Mouse (Mus musculus): ENCODE measurements around the gene Fstl3. TPM values are rescaled to one million over a fixed set of nuclear protein-coding genes. Genes with fewer than 3 reads are reported as not detected.

Fstl3 gene
- total RNA-seq, 4 experiments from 2014 or later = 2.2 to 2.9 (median 2.4) TPM

DNA sequence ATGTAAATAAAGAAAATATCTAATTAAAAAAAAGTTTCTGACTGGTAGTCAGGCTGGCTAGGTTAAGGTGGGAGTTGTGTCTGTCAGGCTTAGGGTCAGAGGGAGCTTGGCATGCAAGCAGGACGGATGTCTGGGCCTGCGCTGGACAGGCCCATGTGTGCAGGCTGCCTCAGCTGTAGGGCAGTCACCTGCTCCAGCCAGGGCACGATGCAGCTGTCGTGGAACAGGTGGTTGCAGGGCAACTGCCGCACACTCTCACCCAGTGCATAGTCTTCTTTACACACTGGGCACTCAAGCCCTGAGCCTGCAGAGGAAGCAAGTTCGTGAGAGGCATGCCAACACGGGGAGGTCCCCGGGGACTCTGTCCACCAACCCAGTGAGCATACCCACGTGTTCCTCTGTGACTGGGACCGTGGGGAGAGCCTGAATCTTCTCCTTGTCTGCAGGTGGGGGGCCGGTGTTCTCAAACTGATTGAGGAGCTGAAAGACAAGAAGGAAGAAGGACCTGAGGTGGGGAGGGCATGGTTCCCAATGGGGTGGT is 16.4 kb upstream of the Fstl3 start:
- DNase-seq (ENCODE audit: low spot score in 2 of 2) = no peak

DNA sequence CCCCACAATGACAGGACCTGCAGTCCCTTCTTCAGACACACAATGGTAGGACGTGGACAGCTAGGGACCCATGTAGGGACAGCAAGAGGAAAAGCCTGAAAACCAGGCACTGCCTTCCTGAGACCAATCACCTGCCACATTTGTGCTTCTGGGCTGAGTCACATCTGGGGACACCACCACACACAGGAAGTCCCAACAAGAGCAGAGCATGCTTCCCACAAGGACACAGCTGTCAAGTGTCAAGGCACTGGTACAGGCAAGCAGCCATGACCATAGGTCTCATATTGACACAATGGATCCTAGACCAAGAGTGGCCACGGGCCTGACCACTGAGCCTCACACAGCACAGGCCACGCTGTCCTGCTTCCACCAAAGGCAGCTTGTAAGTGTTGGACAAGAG is 14.2 kb upstream of the Fstl3 start:
- DNase-seq (ENCODE audit: low spot score in 2 of 2) = no peak

GRCm38 (mm10) chr10:79764234-79764633 is 12.8 kb upstream of the Fstl3 start:
- DNase-seq (ENCODE audit: low spot score in 2 of 2) = no peak

DNA sequence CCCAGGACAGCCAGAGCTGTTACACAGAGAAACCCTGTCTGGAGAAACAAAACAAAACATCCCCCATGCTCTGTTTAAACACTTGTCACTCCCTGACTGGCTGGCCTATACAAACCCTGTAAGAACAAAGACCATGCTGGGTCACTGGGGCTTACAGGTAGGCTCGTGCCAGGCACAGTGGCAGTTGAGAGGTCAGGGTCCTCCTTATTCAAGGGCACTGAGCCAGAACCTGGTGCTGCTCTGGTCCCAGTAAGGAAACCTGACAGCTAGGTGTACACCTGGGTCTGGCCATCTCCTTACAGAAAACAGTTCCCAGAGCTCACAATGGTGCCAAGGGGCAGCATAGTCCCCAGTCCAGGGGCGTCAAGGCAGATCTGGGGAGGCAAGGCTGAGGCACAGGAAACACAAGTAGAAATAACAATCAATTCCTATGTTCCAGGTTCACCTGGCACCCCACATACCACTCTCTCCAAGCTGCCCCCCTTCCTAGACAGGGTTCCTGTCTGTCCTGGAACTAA is 11.8 kb upstream of the Fstl3 start:
- no peak for DNase-seq (ENCODE audit: low spot score in 2 of 2)

DNA sequence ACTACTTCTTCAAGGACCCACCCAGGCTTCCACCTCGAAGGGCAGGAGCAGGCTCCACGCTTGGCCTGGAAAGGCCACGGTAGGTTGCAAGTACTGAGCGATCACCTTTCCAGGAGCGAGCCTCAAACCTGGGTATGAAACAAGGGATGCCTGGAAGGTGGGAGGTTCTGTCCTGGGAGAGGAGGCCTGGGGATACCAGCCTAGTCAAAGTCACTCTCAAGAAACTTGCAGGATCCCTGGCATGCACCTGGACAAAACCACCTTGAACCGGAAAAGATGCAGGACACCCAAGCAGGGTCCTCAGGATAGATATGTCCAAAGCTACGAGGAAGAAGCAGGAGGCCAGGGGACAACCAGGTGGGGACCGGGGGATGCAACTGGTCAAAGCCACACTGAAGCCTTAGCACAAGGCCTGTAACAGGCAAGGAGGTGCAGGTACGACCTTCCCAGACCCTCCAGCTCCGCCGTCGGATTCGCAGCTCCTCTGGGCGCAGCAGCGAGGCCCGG is 11.0 kb upstream of the Fstl3 start:
- DNase-seq (ENCODE audit: low spot score in 2 of 2) = peak in 1 of 2 experiments; percentile 38

GRCm38 (mm10) chr10:79766508-79767325 is 10.4 kb upstream of the Fstl3 start, which contains the start of gene Rnf126:
Rnf126 (minus strand) TSS chr10:79766952.
- DNase-seq (ENCODE audit: low spot score in 2 of 2) = peak; percentile 98 to 99

- peak; percentile 95 to 96 for DNase-seq (ENCODE audit: low spot score in 2 of 2)
These were observed 9.5 kb upstream of the Fstl3 start for GRCm38 (mm10) chr10:79767372-79768244.

GRCm38 (mm10) chr10:79768400-79768799 is 8.7 kb upstream of the Fstl3 start:
- peak; percentile 69 to 77 for DNase-seq (ENCODE audit: low spot score in 2 of 2)

DNA sequence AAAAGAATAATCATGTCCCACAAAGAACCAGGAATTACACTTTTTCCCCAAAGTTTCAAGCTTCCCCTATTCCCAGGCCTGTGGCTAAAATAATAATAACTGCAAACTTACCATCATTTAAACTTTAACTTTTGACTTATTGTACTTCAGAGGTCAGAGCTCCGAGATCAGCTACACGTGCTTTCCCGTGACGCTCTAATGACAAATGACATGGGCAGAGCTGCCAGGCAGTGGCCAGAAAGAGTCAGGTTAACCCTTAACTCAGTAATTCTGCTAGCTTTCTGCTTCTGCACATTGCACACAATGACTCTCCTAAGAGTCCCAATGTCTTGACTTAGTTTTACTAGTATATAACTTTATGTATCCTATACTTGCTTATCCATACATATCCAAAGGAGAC is 7.7 kb upstream of the Fstl3 start:
- DNase-seq (ENCODE audit: low spot score in 2 of 2) = no peak

DNA sequence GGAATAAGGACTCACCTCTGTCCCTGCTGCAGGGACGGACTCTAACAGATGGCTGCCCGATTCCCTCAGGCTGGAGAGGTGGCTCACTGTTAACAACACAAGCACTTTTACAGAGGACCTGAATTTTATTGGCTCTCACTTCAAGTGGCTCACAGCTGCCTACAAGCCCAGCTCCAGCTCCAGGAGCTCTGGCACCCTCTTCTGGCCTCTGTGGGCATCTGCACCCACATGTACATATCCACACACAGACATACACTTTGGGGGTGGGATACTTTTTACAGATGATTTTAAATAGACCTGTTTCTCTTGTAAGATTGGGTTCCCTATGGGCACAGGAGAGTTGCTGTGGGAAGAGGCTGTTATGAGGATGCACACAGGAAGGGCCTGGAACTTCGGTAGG is 4.8 kb upstream of the Fstl3 start:
- no peak for DNase-seq (ENCODE audit: low spot score in 2 of 2)

- no peak for DNase-seq (ENCODE audit: low spot score in 2 of 2)
These were observed 3.9 kb upstream of the Fstl3 start for GRCm38 (mm10) chr10:79773208-79773607.

GRCm38 (mm10) chr10:79774486-79775279 is 2.4 kb upstream of the Fstl3 start:
- no peak for DNase-seq (ENCODE audit: low spot score in 2 of 2)

- no peak for DNase-seq (ENCODE audit: low spot score in 2 of 2)
These were observed 934 bp downstream of the Fstl3 start for GRCm38 (mm10) chr10:79778006-79778405.

- DNase-seq (ENCODE audit: low spot score in 2 of 2) = no peak
These were observed 2.1 kb downstream of the Fstl3 start for GRCm38 (mm10) chr10:79779193-79779592.

GRCm38 (mm10) chr10:79779784-79780663 is 3.0 kb downstream of the Fstl3 start:
- peak; percentile 95 to 98 for DNase-seq (ENCODE audit: low spot score in 2 of 2)

DNA sequence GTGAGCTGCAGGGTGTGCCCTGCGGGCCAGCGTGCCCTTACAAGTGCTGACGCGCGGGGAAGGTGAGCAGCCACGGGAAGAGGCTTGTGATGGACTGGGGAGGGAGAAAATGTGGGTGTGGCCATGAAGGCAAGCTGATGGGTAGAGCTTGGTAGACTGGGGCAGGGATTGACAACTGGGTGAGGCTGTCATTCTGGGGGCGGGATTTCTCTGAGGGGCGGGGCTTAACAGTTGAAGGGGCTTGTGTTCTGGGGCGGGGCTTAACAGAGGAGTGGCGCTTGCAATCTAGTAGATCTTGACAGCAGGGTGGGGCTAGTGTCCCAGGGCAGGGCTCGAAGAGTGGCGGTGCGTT is 3.6 kb downstream of the Fstl3 start:
- DNase-seq (ENCODE audit: low spot score in 2 of 2) = no peak

- DNase-seq (ENCODE audit: low spot score in 2 of 2) = no peak
These were observed 4.1 kb downstream of the Fstl3 start for GRCm38 (mm10) chr10:79781139-79781538.

GRCm38 (mm10) chr10:79781956-79782355 is 4.9 kb downstream of the Fstl3 start:
- no peak for DNase-seq (ENCODE audit: low spot score in 2 of 2)

DNA sequence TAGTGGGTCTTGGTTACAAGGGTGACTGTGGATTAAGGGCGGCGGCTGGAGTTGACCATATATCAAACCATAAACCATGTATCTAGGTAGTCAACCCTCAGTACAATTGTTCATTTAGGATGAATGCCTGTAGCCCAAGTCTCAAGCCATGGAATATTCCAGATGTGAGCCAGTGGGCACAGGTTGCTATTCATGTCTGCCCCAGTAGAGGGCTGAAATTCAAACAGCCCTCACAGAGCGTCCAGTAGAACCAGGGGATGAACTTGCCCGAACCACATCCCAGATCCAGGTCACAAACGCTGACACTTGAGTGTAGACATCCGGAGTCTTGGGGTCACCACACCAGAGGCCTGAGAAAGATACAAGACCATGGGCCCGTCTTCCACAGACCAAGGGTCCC is 6.0 kb downstream of the Fstl3 start:
- no peak for DNase-seq (ENCODE audit: low spot score in 2 of 2)

Measured in layer of hippocampus, adult 8-10 months (tissue).